ENCODE assay signal across 25 mouse cellular contexts in the genomic region with DNA sequence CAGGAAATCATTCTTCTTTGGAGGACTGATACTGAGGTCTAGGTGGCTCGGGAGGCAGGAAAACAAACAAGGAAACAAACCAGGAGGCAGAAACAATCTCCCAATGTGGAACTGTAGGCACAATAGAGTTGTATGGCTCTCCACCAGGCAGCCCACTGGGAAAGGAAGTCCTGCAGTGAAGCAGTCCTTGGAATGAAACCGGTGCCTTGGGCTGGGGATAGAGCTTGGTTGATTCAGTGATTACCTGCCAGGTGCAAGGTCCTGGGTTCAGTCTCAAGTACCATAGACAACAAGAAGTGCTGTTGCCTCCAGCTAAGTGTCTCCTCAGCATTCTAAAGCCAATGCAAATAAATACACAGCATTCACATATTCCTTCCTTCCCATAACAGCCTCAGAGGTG.
DNase-seq lines count a peak whose midpoint lies in the region; ATAC-seq and TF ChIP-seq lines count a peak whose summit lies in the region.
"Had no signal": no experiment of that assay in that cellular context is flagged by ENCODE, and none has a peak within 500 bp of the region (broad histone marks: within the 10 kb centered on the region; RNA-seq: fewer than 3 reads in every experiment).

No protein-coding gene starts in this region.

- H3K9me3 ChIP-seq in heart, embryonic 10.5 days, result no peaks in the 10 kb centered on the region
- H3K9me3 ChIP-seq in lung, postnatal 0 days (ENCODE audit: low read length), result no peaks in the 10 kb centered on the region
- H3K9me3 ChIP-seq: embryonic facial prominence, embryonic 13.5 days; embryonic facial prominence, embryonic 15.5 days; forebrain, embryonic 10.5 days; forebrain, embryonic 12.5 days; G1E had no signal

- no peak overlapping the region for H3K4me2 ChIP-seq in lung, postnatal 0 days (replicated peaks; ENCODE audit: low read depth, low read length)
- H3K4me2 ChIP-seq: embryonic facial prominence, embryonic 13.5 days; embryonic facial prominence, embryonic 15.5 days; forebrain, embryonic 12.5 days had no signal

- 52% methylated on average over 2 of the region's 2 CpGs for WGBS in heart, embryonic 10.5 days
- WGBS in lung, postnatal 0 days, result 39% methylated on average over 2 of the region's 2 CpGs

- H3K27ac ChIP-seq in heart, embryonic 10.5 days, result no peak overlapping the region
- no peak overlapping the region for H3K27ac ChIP-seq in lung, postnatal 0 days (ENCODE audit: low read length)
- H3K27ac ChIP-seq: embryonic facial prominence, embryonic 13.5 days; embryonic facial prominence, embryonic 15.5 days; forebrain, embryonic 10.5 days; forebrain, embryonic 12.5 days had no signal

- no peaks in the 10 kb centered on the region for H3K27me3 ChIP-seq in heart, embryonic 10.5 days (ENCODE audit: insufficient read depth, poor library complexity, severe bottlenecking)
- H3K27me3 ChIP-seq in lung, postnatal 0 days (replicated peaks; ENCODE audit: insufficient read depth, low read length), result no peaks in the 10 kb centered on the region
- H3K27me3 ChIP-seq: embryonic facial prominence, embryonic 13.5 days; embryonic facial prominence, embryonic 15.5 days; forebrain, embryonic 12.5 days had no signal

- intact Hi-C loops in heart, postnatal 10 days (cut with DNase I), result no loop called here

- ATAC-seq in lung, postnatal 0 days, result no peak
- ATAC-seq: activated CD4-positive, CD25-positive, alpha-beta regulatory T cell, adult 4 months; forebrain, embryonic 14.5 days; forebrain, embryonic 16.5 days; Patski had no signal

- DNase-seq in heart, embryonic 10.5 days (ENCODE audit: low spot score), result peak; percentile 73
- DNase-seq in heart, postnatal 10 days, result no peak
- peak; percentile 11 for DNase-seq in ES-CJ7 (ENCODE audit: low read depth, low spot score)
- DNase-seq in R1 (ENCODE audit: low read depth, low spot score), result peak; percentile 50
- DNase-seq in lung, postnatal 0 days (ENCODE audit: low spot score), result no peak
- no peak for DNase-seq in cerebellum, adult 8-10 months
- DNase-seq: adrenal gland, adult 8-10 months; adrenal gland, postnatal 14 days; adrenal gland, postnatal 36 days; cerebellum, adult 11-12 months; cerebellum, adult 2 months; cerebellum, adult 9-11 months; cerebellum, postnatal 14 days; cerebellum, postnatal 36 days; embryo, embryonic 11 days had no signal

- TF ChIP-seq CTCF in lung, postnatal 0 days (IDR thresholded peaks at IDR 0.05), result no peak

- no peaks in the 10 kb centered on the region for H3K36me3 ChIP-seq in heart, embryonic 10.5 days
- H3K36me3 ChIP-seq in lung, postnatal 0 days (ENCODE audit: insufficient read depth, low read length), result no peaks in the 10 kb centered on the region
- H3K36me3 ChIP-seq: embryonic facial prominence, embryonic 13.5 days; embryonic facial prominence, embryonic 15.5 days; forebrain, embryonic 10.5 days; forebrain, embryonic 12.5 days; G1E had no signal

- H3K4me1 ChIP-seq in heart, embryonic 10.5 days, result peaks cover 16% of the 10 kb centered on the region; the same call in 1 of the 2 replicates
- no peaks in the 10 kb centered on the region for H3K4me1 ChIP-seq in lung, postnatal 0 days (ENCODE audit: insufficient read depth, low read depth, low read length)
- H3K4me1 ChIP-seq: embryonic facial prominence, embryonic 13.5 days; embryonic facial prominence, embryonic 15.5 days had no signal

- no peak for TF ChIP-seq EP300 in lung, postnatal 0 days (IDR thresholded peaks at IDR 0.05)

- no peak overlapping the region for H3K9ac ChIP-seq in lung, postnatal 0 days (replicated peaks; ENCODE audit: low read depth)
- H3K9ac ChIP-seq: embryonic facial prominence, embryonic 13.5 days; embryonic facial prominence, embryonic 15.5 days; forebrain, embryonic 12.5 days had no signal

- H3K4me3 ChIP-seq in heart, embryonic 10.5 days, result no peak overlapping the region
- H3K4me3 ChIP-seq in lung, postnatal 0 days (ENCODE audit: low read depth, low read length), result no peak overlapping the region
- H3K4me3 ChIP-seq: embryonic facial prominence, embryonic 13.5 days; embryonic facial prominence, embryonic 15.5 days; erythroblast, embryonic 14.5 days; forebrain, embryonic 10.5 days; forebrain, embryonic 12.5 days had no signal

Comparison
In these comparisons a context has a peak if more than half of its experiments do, and no peak if none do; other contexts are left out.
1. DNase-seq: peak in heart, embryonic 10.5 days (single experiment), ES-CJ7 (single experiment) and R1 (single experiment); none in heart, postnatal 10 days (0 of 2), lung, postnatal 0 days (single experiment) and cerebellum, adult 8-10 months (single experiment).